Mouse (Mus musculus): ENCODE measurements around the gene Gm11639. TPM values are rescaled to one million over a fixed set of nuclear protein-coding genes. Genes with fewer than 3 reads are reported as not detected.

Gm11639 gene
- total and polyA plus RNA-seq, 2 experiments from 2014 or later: under 0.01 to 0.33 TPM

DNA sequence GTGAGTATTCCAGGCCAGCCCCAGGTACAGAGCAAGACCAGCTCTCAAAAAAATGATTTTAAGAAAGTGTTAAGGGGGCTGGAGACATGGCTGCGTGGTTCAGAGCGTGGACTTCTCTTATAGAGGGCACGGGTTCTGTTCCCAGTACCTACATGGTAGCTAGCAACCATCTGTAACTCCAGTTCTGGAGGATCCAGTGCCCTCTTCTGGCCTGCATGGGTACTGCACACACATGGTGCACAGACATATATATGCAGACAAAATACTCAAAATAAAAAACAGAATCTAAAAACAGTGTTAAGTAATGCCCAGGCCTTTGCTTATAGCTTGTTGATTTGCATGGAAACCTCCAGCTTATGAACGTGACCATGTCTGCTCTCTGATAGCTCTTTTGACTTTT lies 24.9 kb upstream of the Gm11639 start:
- no peak for TF ChIP-seq CTCF (IDR thresholded peaks at IDR 0.05)
- 97% methylated on average over 4 of the region's 4 CpGs for WGBS

DNA sequence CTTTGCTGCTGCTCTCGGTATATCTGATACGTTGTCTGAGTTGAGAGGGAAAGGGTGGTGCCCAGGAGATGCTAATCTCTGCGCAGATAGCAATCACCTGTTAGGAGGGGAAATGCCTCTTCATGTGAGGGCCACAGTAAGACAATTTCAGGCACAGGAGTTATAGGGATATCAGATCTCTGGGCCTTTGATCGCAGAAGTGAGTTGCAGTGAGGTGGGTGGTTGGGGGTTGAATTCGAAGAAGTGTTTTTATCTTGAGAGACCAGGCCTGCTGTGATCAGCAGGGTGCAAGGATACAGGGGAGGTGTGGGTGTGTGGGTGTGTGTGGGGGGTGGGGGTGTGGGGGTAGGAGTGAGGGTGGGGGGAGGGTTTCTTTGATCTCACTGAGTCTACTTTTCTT lies 24.4 kb upstream of the Gm11639 start:
- no peak for TF ChIP-seq CTCF (IDR thresholded peaks at IDR 0.05)
- H3K4me1 ChIP-seq (ENCODE audit: insufficient read depth, low read length): no peaks in the 10 kb centered on the region
- no peak for DNase-seq (ENCODE audit: low spot score)
- H3K36me3 ChIP-seq (ENCODE audit: insufficient read depth, low read length): no peaks in the 10 kb centered on the region
- 83% methylated on average over 5 of the region's 5 CpGs for whole genome bisulfite sequencing
- no peak overlapping the region for H3K27ac ChIP-seq (ENCODE audit: low read depth, low read length)
- H3K4me2 ChIP-seq (ENCODE audit: low read depth, low read length, poor library complexity, severe bottlenecking): no peak overlapping the region
- H3K9ac ChIP-seq (replicated peaks; ENCODE audit: low read length, poor library complexity, severe bottlenecking): no peak overlapping the region
- no peaks in the 10 kb centered on the region for H3K27me3 ChIP-seq (ENCODE audit: insufficient read depth, low read length)
- H3K9me3 ChIP-seq (ENCODE audit: low read length): no peaks in the 10 kb centered on the region
- no peak overlapping the region for H3K4me3 ChIP-seq (ENCODE audit: low read depth, low read length)
- ATAC-seq (ENCODE audit: low FRiP score): no peak

More for the DNA sequence above, 24.9 kb upstream of the Gm11639 start:
- H3K4me3 ChIP-seq (ENCODE audit: low read depth, low read length): no peak overlapping the region
- no peak for ATAC-seq (ENCODE audit: low FRiP score)
- no peak overlapping the region for H3K4me2 ChIP-seq (ENCODE audit: low read depth, low read length, poor library complexity, severe bottlenecking)
- DNase-seq (ENCODE audit: low spot score): no peak
- H3K4me1 ChIP-seq (ENCODE audit: insufficient read depth, low read length): no peaks in the 10 kb centered on the region
- no peaks in the 10 kb centered on the region for H3K36me3 ChIP-seq (ENCODE audit: insufficient read depth, low read length)
- H3K27ac ChIP-seq (ENCODE audit: low read depth, low read length): no peak overlapping the region
- H3K9me3 ChIP-seq (ENCODE audit: low read length): no peaks in the 10 kb centered on the region
- no peak overlapping the region for H3K9ac ChIP-seq (replicated peaks; ENCODE audit: low read length, poor library complexity, severe bottlenecking)
- H3K27me3 ChIP-seq (ENCODE audit: insufficient read depth, low read length): no peaks in the 10 kb centered on the region

DNA sequence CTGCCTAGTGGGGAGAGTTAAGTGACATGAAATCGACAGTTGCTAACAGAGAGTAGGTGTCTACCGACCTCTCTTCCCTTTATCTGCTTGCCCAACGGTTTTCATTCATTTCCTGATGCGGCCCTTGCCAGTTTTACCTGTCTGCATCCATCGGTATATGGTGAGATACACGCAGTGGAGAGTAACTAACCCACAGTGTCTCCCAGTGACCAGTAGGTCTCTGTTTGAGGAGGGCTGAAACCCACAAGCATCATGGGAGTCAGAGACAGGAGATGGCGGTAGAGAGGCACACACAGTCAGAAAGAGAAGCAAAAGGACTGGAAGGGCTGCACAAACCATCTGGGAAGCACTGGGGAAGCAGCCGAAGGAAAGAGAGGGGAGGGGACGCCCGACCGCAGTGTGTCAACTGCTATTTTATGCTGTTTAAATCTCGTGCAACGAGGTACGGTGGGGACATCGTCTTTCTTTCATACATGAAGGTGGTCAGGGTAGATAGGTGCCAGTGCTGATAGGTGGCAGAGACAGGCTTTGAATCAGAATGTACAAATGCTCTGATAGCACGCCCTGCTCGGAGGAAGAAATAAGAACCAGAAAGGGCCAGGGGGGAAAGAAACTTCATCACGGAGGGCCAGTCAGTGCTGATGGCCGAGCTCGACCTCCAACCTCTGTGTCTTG lies 23.8 kb upstream of the Gm11639 start:
- H3K4me2 ChIP-seq (ENCODE audit: low read depth, low read length, poor library complexity, severe bottlenecking): no peak overlapping the region
- no peak for DNase-seq (ENCODE audit: low spot score)
- peak; percentile 36 for TF ChIP-seq CTCF (IDR thresholded peaks at IDR 0.05)
- no peak overlapping the region for H3K9ac ChIP-seq (replicated peaks; ENCODE audit: low read length, poor library complexity, severe bottlenecking)
- no peaks in the 10 kb centered on the region for H3K36me3 ChIP-seq (ENCODE audit: insufficient read depth, low read length)
- 85% methylated on average over 20 of the region's 20 CpGs for WGBS
- H3K9me3 ChIP-seq (ENCODE audit: low read length): no peaks in the 10 kb centered on the region
- H3K4me3 ChIP-seq (ENCODE audit: low read depth, low read length): no peak overlapping the region
- H3K4me1 ChIP-seq (ENCODE audit: insufficient read depth, low read length): no peaks in the 10 kb centered on the region
- no peak overlapping the region for H3K27ac ChIP-seq (ENCODE audit: low read depth, low read length)
- no peak for ATAC-seq (ENCODE audit: low FRiP score)
- H3K27me3 ChIP-seq (ENCODE audit: insufficient read depth, low read length): no peaks in the 10 kb centered on the region

DNA sequence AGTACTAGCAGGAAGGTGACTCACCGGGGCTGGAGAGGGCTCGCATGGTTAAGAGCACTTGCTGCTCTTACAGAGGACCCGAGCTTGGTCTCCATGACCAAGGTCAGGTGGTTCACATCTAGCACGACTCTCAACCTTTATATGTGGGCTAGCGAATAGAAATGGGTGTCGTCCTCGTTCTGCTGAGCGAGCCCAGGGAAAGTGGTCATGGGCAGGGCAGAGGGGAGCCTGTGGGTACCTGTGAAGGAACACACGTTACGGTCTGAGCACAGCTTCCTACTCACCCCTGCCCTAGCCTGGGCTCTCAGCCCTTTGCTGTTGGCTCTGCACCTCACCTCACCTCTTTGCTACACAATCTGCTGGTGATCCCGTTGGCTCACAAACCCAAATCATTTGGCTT lies 22.9 kb upstream of the Gm11639 start:
- H3K4me1 ChIP-seq (ENCODE audit: insufficient read depth, low read length): no peaks in the 10 kb centered on the region
- ATAC-seq (ENCODE audit: low FRiP score) (no peak), DNase-seq (ENCODE audit: low spot score) (no peak)
- no peak overlapping the region for H3K4me2 ChIP-seq (ENCODE audit: low read depth, low read length, poor library complexity, severe bottlenecking)
- H3K9me3 ChIP-seq (ENCODE audit: low read length): no peaks in the 10 kb centered on the region
- no peak overlapping the region for H3K9ac ChIP-seq (replicated peaks; ENCODE audit: low read length, poor library complexity, severe bottlenecking)
- WGBS: 95% methylated on average over 11 of the region's 11 CpGs
- no peak overlapping the region for H3K27ac ChIP-seq (ENCODE audit: low read depth, low read length)
- no peak for TF ChIP-seq CTCF (IDR thresholded peaks at IDR 0.05)
- no peaks in the 10 kb centered on the region for H3K36me3 ChIP-seq (ENCODE audit: insufficient read depth, low read length)
- H3K27me3 ChIP-seq (ENCODE audit: insufficient read depth, low read length): no peaks in the 10 kb centered on the region
- no peak overlapping the region for H3K4me3 ChIP-seq (ENCODE audit: low read depth, low read length)

DNA sequence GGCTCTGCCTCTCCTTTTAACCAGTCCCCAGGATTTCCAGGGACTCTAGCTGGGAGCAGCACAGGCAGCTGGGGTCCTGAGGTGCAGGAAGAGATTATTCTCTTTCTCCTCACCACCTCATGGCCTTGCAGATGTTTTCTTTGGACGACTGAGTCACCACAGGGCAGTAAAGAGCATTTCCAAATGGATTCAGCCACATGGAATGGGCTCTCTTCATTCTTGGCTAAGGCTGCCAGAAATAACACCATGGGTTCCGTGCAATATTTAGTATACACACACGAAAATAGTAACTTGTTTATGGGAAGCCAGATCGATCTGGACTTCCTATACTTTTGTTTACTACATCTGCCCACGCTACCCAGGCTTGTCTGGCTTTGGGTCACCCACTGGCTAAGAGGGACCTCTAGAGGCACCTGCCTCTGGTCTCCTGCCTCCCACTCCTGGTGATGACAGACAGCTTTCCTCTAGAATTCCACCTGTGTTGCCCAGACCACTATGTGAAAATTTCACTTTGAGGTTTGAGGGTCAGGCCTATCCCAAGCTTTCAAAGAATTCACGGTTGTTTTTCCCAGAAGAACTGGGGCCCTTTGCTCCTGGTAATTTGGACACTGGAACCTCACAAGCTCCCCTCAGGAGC lies 22.1 kb upstream of the Gm11639 start:
- 84% methylated on average over 6 of the region's 6 CpGs for WGBS
- Histone ChIP-seq H3K4me3 (ENCODE audit: low read depth, low read length) (no peak overlapping the region), H3K4me2 (ENCODE audit: low read depth, low read length, poor library complexity, severe bottlenecking) (no peak overlapping the region), H3K27me3 (ENCODE audit: insufficient read depth, low read length) (no peaks in the 10 kb centered on the region), H3K9me3 (ENCODE audit: low read length) (no peaks in the 10 kb centered on the region), H3K27ac (ENCODE audit: low read depth, low read length) (no peak overlapping the region), H3K4me1 (ENCODE audit: insufficient read depth, low read length) (no peaks in the 10 kb centered on the region), H3K9ac (replicated peaks; ENCODE audit: low read length, poor library complexity, severe bottlenecking) (no peak overlapping the region), H3K36me3 (ENCODE audit: insufficient read depth, low read length) (no peaks in the 10 kb centered on the region)
- no peak for TF ChIP-seq CTCF (IDR thresholded peaks at IDR 0.05)
- DNase-seq (ENCODE audit: low spot score) (no peak), ATAC-seq (ENCODE audit: low FRiP score) (no peak)

DNA sequence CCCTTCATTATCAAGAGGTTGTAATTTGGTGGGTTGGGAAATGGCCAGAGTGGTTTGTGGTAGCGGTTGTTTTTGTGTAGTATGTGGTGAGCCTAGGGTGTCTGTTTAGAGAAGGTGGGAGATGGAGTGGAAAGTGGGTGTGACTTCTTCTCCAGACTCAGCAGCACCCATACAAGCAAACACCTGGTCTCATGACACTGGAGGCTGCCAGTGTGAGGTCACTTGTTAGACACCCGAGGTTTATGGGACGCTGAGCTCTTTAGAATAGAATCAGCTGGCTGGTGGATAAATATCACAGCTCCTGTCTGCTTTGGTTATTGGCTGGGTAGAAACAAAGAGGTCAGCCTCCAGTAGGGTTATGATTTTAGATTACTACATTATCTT lies 21.6 kb upstream of the Gm11639 start:
- no peak for ATAC-seq (ENCODE audit: low FRiP score)
- WGBS: 83% methylated on average over 3 of the region's 3 CpGs
- H3K27ac ChIP-seq (ENCODE audit: low read depth, low read length): no peak overlapping the region
- H3K4me3 ChIP-seq (ENCODE audit: low read depth, low read length): no peak overlapping the region
- no peak overlapping the region for H3K9ac ChIP-seq (replicated peaks; ENCODE audit: low read length, poor library complexity, severe bottlenecking)
- TF ChIP-seq CTCF (IDR thresholded peaks at IDR 0.05): no peak
- no peaks in the 10 kb centered on the region for H3K9me3 ChIP-seq (ENCODE audit: low read length)
- no peaks in the 10 kb centered on the region for H3K4me1 ChIP-seq (ENCODE audit: insufficient read depth, low read length)
- H3K36me3 ChIP-seq (ENCODE audit: insufficient read depth, low read length): no peaks in the 10 kb centered on the region
- no peak for DNase-seq (ENCODE audit: low spot score)
- H3K4me2 ChIP-seq (ENCODE audit: low read depth, low read length, poor library complexity, severe bottlenecking): no peak overlapping the region
- H3K27me3 ChIP-seq (ENCODE audit: insufficient read depth, low read length): no peaks in the 10 kb centered on the region
